Mouse (Mus musculus) embryonic facial prominence, embryonic 14.5 days (tissue): ENCODE data around the gene P2ry6. TPM values are rescaled to one million over a fixed set of nuclear protein-coding genes. Genes with fewer than 3 reads are reported as not detected.

Source experiments
- ATAC-seq: fragments of 200-750 bp; cut with Nextera tagmentation; 2 replicates; pipeline ENCODE4 v1.8.0; 2017; ENCODE audit warnings: low read depth, moderate number of reproducible peaks, moderate TSS enrichment
- DNase-seq: peaks from one replicate; pipeline ENCODE4 v3.0.0-alpha.2; 2015; ENCODE audit warnings: low spot score
- H3K27ac ChIP-seq: fragments of 300-500 bp; sonication (generic); replicated peaks from 2 replicates; pipeline ENCODE4 v1.5.1; 2014; ENCODE audit warnings: low read depth, mild to moderate bottlenecking, low read length, moderate library complexity
- H3K27me3 ChIP-seq: fragments of 300-500 bp; sonication (generic); replicated peaks from 2 replicates; pipeline ENCODE4 v1.6.1; 2014; ENCODE audit warnings: low read length; ENCODE audit not compliant: control insufficient read depth, insufficient read depth
- H3K36me3 ChIP-seq: fragments of 300-500 bp; sonication (generic); 2 replicates; pipeline ENCODE4 v1.6.1; 2014; ENCODE audit warnings: low read length, mixed read lengths; ENCODE audit not compliant: control insufficient read depth, insufficient read depth
- H3K4me1 ChIP-seq: fragments of 300-500 bp; sonication (generic); 2 replicates; pipeline ENCODE4 v1.6.1; 2014; ENCODE audit warnings: antibody characterized with exemption, low read length; ENCODE audit not compliant: control insufficient read depth, insufficient read depth
- H3K4me2 ChIP-seq: fragments of 300-500 bp; sonication (generic); 2 replicates; pipeline ENCODE4 v1.6.1; 2014; ENCODE audit warnings: low read depth, mild to moderate bottlenecking, low read length, moderate library complexity, mixed read lengths
- H3K4me3 ChIP-seq: fragments of 300-500 bp; sonication (generic); 2 replicates; pipeline ENCODE4 v1.5.1; 2014; ENCODE audit warnings: low read depth, mild to moderate bottlenecking, low read length
- H3K9ac ChIP-seq: fragments of 300-500 bp; sonication (generic); 2 replicates; pipeline ENCODE4 v1.6.1; 2014; ENCODE audit warnings: low read depth, mild to moderate bottlenecking, low read length, moderate library complexity, mixed read lengths
- H3K9me3 ChIP-seq: fragments of 300-500 bp; sonication (generic); 2 replicates; pipeline ENCODE4 v1.6.1; 2016; ENCODE audit warnings: low read length; ENCODE audit not compliant: control insufficient read depth
- WGBS: fragments of 180-500 bp; shearing (Covaris S2); extraction: QIAGEN DNeasy Blood & Tissue Kit; methylation state at CpG from one replicate; pipeline ENCODE4 v1.1.7; 2014; 5-methylcytosine and 5-hydroxymethylcytosine counted together
- polyA plus RNA-seq: library from polyadenylated mRNA; unstranded; fragments of >200 nt; fragmentation: Nextera tagmentation; extraction: Ambion mirVana; gene quantifications from 2 replicates; pipeline ENCODE4 v1.2.1, GENCODE M21; 2014

P2ry6 gene
- polyA plus RNA-seq, 1 experiment from 2014 or later, result 7.3 TPM

DNA sequence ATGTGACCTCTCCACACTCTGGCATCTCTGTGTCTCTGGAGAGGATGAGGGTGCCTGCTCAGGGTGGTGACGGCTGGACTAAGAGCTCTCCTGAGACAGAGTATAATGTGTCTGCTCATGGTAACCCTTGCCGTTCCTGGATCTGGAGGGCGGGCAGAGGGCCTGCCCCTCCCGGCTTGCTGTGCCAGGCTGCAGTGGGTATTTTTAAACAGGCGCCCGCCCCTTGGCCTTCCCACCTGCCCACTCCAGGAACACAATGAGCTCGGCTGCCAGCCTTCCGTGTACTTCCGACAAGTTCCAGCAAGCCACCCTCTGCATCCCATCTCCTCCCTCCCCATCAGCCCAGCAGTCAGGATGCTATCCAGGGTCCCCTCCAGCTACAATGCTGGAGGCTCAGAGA, 62.7 kb downstream of the P2ry6 start:
- 52% methylated on average over 9 of the region's 9 CpGs for WGBS
- H3K9ac ChIP-seq, result peak overlapping the region; percentile 17; the same call in 1 of the 2 replicates
- DNase-seq (no peak), ATAC-seq (peak; percentile 27; the same call in 1 of the 2 replicates)
- H3K4me2 ChIP-seq, result no peak overlapping the region; the same call in 1 of the 2 replicates
- H3K27ac ChIP-seq, result peak overlapping the region; percentile 50
- H3K9me3 ChIP-seq, result no peaks in the 10 kb centered on the region
- no peak overlapping the region for H3K4me3 ChIP-seq
- H3K36me3 ChIP-seq, result peaks cover 11% of the 10 kb centered on the region
- H3K27me3 ChIP-seq, result no peaks in the 10 kb centered on the region
- H3K4me1 ChIP-seq, result peaks cover 31% of the 10 kb centered on the region

DNA sequence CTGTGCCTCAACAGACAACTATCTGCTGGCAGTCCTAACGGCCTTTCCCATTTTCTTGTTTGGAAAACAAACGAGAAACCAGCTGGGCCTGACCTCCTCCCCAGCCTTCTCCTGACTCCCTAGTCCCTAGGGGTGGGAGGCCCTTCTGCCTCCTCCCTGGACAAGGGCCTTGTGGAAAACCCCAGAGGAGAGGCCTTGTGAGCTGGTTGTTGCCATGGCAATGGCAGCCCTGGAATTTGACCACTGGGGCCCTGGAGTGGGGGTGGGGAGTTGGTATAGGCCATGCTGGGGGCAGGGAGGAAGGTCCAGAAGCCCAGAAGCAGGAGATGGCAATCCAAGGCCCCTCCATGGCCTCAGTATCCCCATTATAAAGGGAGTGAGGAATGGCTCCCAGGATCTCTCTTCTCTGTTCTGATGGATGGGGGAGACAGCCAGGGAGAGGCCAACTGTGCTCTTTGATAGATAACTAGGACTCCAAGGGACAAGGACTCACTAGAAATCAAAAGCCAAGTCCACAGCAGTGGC, 63.1 kb downstream of the P2ry6 start:
- Histone ChIP-seq H3K4me1 (peaks cover 28% of the 10 kb centered on the region), H3K9ac (no peak overlapping the region), H3K36me3 (peaks cover 6% of the 10 kb centered on the region), H3K27me3 (no peaks in the 10 kb centered on the region), H3K9me3 (no peaks in the 10 kb centered on the region), H3K4me2 (no peak overlapping the region; the same call in 1 of the 2 replicates), H3K4me3 (no peak overlapping the region), H3K27ac (no peak overlapping the region)
- WGBS, result 23% methylated on average over 2 of the region's 2 CpGs
- DNase-seq (peak; percentile 69), ATAC-seq (no peak; the same call in 1 of the 2 replicates)

DNA sequence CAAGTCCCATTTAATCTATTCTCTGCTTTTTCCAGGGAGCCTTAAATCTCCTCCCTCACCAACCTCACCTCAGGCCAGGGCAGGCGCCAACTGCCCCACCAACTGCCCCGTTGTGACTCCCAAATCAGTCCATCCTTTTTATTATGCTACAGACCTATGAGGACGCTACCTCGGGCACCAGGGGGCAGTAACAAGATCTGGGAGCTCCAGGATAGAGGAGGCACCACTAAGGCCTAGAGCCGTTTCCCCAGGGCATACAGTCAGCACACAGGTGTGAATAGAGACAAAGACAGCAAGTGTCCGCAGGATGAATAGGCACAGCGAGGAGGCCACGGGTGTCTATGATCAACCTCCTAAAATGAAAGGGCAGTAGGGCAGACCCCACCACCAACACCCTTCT, 65.9 kb downstream of the P2ry6 start:
- no peak overlapping the region for H3K4me3 ChIP-seq
- no peak for DNase-seq
- no peak overlapping the region for H3K4me2 ChIP-seq
- H3K9me3 ChIP-seq, result no peaks in the 10 kb centered on the region
- peaks cover 28% of the 10 kb centered on the region for H3K4me1 ChIP-seq
- ATAC-seq, result no peak
- no peaks in the 10 kb centered on the region for H3K27me3 ChIP-seq
- peak overlapping the region; percentile 89 for H3K27ac ChIP-seq
- WGBS, result 45% methylated on average over 8 of the region's 8 CpGs
- peaks cover 6% of the 10 kb centered on the region; the same call in 1 of the 2 replicates for H3K36me3 ChIP-seq
- H3K9ac ChIP-seq, result 0 out of 2 replicates have a peak overlapping the region, but pooled peaks have one; percentile 8

DNA sequence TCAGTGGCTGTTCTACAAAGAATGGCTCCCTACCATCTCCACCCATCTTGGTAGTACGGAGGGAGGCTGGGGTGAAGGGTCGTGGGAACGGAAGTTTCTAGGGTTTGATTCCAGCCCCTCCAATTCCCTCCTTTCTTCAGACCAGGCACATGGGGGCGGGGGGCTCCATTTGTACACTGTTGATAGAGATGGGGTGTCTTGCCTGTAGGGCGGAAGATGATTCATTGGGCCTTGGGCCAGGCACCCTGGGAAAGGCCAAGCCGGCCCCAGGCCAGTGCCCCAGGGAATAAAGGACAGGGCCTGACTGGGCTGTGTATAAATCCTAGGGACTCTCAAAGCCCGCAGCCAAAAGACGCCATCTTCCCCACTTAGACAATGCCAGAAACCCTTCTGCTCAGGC, 66.4 kb downstream of the P2ry6 start:
- WGBS, result 76% methylated on average over 8 of the region's 8 CpGs
- no peak for DNase-seq
- Histone ChIP-seq H3K4me2 (peak overlapping the region; percentile 49; the same call in 1 of the 2 replicates), H3K27ac (peak overlapping the region; percentile 89), H3K27me3 (no peaks in the 10 kb centered on the region), H3K36me3 (peaks cover 8% of the 10 kb centered on the region; the same call in 1 of the 2 replicates), H3K9me3 (no peaks in the 10 kb centered on the region), H3K4me1 (peaks cover 28% of the 10 kb centered on the region), H3K9ac (peak overlapping the region; percentile 8; the same call in 1 of the 2 replicates), H3K4me3 (no peak overlapping the region)
- ATAC-seq, result no peak

DNA sequence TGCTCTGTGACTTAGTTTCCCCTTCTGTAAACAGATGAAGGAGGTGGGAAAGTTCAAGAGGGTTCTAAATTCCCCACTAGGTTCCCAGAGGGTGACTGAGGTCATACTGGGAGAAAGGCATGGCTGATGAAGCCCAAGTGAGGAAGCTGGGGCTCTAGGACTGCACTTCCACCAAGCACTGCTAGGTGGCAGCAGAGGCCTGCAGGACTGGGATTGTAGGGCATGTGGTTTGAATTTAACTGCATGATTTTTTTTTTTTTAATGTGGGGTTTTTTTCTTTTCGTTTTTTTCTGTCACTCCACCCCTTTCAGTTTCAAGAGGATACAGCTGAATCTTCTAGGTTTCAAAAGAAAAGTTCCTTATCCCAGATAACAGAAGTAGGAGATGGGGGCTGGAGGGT, 67.2 kb downstream of the P2ry6 start:
- Histone ChIP-seq H3K36me3 (peaks cover 9% of the 10 kb centered on the region; the same call in 1 of the 2 replicates), H3K4me3 (peak overlapping the region; percentile 20), H3K27ac (peak overlapping the region; percentile 89), H3K9ac (no peak overlapping the region; the same call in 1 of the 2 replicates), H3K4me1 (peaks cover 28% of the 10 kb centered on the region), H3K9me3 (no peaks in the 10 kb centered on the region), H3K4me2 (peak overlapping the region; percentile 49), H3K27me3 (no peaks in the 10 kb centered on the region)
- peak; percentile 76 for DNase-seq
- 0% methylated on average over 1 of the region's 1 CpGs for WGBS
- no peak for ATAC-seq

DNA sequence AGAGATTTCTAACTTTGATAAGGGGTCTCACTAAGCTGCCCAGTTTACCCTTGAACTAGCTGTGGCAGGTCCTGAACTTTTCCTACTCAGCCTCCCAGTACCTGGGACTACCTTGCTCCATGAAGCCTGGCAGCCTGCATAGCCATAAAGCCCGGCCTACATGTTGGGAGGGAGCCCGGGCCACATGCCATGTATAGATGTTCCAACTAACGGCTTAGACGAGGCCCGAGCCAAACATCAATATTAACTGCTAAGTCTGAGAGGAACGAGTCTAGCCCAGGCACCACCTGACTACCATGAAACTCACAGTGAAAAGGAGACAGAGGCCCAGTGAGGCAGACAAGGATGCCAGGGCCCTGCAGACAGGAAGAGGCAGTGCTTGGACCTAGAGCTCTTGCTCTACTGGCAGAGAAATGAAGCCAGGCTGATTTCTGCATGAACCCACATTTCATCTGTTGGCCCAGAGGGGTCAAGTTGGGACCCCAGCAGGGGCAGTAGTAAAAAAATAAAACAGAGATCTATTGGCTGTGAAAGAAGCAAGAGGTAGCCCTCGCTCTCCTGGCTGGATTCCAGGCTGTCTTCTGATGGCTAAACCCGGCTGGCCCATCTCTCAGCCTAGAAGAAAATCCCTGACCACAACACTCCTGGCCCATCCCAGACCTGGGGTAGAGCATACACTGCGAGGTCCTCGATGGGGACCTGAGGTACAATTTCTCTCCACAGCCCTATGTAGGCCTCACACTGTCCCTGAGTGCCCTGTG, 68.2 kb downstream of the P2ry6 start:
- no peak for DNase-seq
- Histone ChIP-seq H3K4me2 (no peak overlapping the region), H3K27me3 (no peaks in the 10 kb centered on the region), H3K4me3 (no peak overlapping the region), H3K4me1 (peaks cover 18% of the 10 kb centered on the region), H3K9me3 (no peaks in the 10 kb centered on the region), H3K36me3 (peaks cover 14% of the 10 kb centered on the region; the same call in 1 of the 2 replicates), H3K27ac (no peak overlapping the region), H3K9ac (no peak overlapping the region)
- ATAC-seq, result no peak
- WGBS, result 91% methylated on average over 10 of the region's 10 CpGs

DNA sequence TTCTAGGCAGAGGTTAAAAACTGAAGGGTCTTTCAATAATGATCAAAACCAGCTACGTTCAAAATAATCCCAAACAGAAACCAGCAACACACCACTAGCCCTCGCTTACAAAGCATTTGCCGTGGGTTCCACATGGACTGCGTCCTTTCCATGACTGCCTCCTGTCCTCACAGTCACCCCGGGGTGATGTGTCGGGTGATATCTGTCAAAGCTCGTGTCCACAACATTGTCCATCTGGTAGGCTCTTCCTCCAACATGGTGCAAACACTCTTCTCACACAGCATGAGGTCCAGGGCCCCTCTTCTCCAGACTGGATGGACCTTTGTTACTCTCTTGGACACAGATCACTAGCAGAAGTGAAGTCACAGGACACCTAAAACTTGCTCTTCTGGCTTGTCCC, 69.4 kb downstream of the P2ry6 start:
- Histone ChIP-seq H3K27ac (no peak overlapping the region), H3K27me3 (no peaks in the 10 kb centered on the region), H3K4me1 (peaks cover 15% of the 10 kb centered on the region), H3K4me2 (no peak overlapping the region), H3K9ac (no peak overlapping the region), H3K9me3 (no peaks in the 10 kb centered on the region), H3K36me3 (peaks cover 14% of the 10 kb centered on the region; the same call in 1 of the 2 replicates), H3K4me3 (no peak overlapping the region)
- ATAC-seq (no peak), DNase-seq (no peak)
- WGBS, result 82% methylated on average over 7 of the region's 7 CpGs

DNA sequence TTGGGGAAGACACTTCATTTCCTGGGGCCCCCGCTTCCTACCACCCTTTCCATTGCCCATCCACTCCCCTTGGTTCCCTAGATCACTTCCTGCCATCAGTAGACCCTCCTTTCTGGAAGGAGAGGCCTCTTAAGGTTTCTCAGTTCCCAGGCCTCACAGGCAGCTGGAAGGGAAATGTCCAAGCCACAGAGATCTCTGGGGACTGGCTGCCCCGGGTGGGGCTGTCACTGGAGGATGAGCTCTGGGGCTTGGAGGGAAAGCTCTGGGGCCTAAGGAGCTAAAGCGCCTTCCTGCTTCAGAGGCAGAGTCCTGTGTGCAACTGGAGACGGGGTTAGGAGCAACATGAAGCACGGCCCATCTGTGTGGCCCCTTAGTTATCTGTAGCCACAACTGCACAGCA, 69.8 kb downstream of the P2ry6 start:
- Histone ChIP-seq H3K9ac (no peak overlapping the region), H3K27me3 (no peaks in the 10 kb centered on the region), H3K4me3 (no peak overlapping the region), H3K4me1 (peaks cover 15% of the 10 kb centered on the region), H3K9me3 (no peaks in the 10 kb centered on the region), H3K27ac (no peak overlapping the region), H3K4me2 (no peak overlapping the region), H3K36me3 (peaks cover 12% of the 10 kb centered on the region; the same call in 1 of the 2 replicates)
- ATAC-seq, result no peak
- WGBS, result 87% methylated on average over 5 of the region's 5 CpGs
- no peak for DNase-seq
